Mouse (Mus musculus) liver, embryonic 14.5 days (tissue): ENCODE measurements around the gene Aurkb. TPM values are rescaled to one million over a fixed set of nuclear protein-coding genes. Genes with fewer than 3 reads are reported as not detected.

Experiments used
- ATAC-seq: fragments of 200-750 bp; cut with Nextera tagmentation; 2 replicates; pipeline ENCODE4 v1.8.0; 2017; ENCODE audit warnings: moderate number of reproducible peaks, mild to moderate bottlenecking, moderate library complexity; ENCODE audit not compliant: insufficient read depth
- DNase-seq, 3 experiments: peaks; one replicate each; pipeline ENCODE4 v3.0.0-alpha.2; 2012 to 2013; ENCODE audit warnings: low read depth in 3 of 3, low spot score in 3 of 3
- H3K27ac ChIP-seq: fragments of 300-500 bp; sonication (generic); 2 replicates; pipeline ENCODE4 v1.5.1; 2014; ENCODE audit warnings: moderate library complexity, mild to moderate bottlenecking, control low read depth, inconsistent platforms
- H3K27me3 ChIP-seq: fragments of 300-500 bp; sonication (generic); 2 replicates; pipeline ENCODE4 v1.6.1; 2014; ENCODE audit warnings: mild to moderate bottlenecking, low read length, moderate library complexity; ENCODE audit not compliant: control insufficient read depth, insufficient read depth
- H3K36me3 ChIP-seq: fragments of 300-500 bp; sonication (generic); replicated peaks from 2 replicates; pipeline ENCODE4 v1.6.1; 2014; ENCODE audit warnings: low read depth; ENCODE audit not compliant: control insufficient read depth, insufficient read depth
- H3K4me1 ChIP-seq, 2 experiments: fragments of 200-500 bp in 1 of 2; fragments of 300-500 bp in 1 of 2; sonication (generic) in 1 of 2; replicated peaks; 2 replicates each; pipeline ENCODE4 v1.6.1; 2012 to 2014; ENCODE audit warnings: antibody characterized with exemption in 1 of 2, inconsistent platforms in 1 of 2, low read length in 1 of 2; ENCODE audit not compliant: control insufficient read depth in 2 of 2, insufficient read depth in 2 of 2
- H3K4me2 ChIP-seq: fragments of 300-500 bp; sonication (generic); 2 replicates; pipeline ENCODE4 v1.6.1; 2014; ENCODE audit warnings: low read depth, mild to moderate bottlenecking, control low read depth, moderate library complexity
- H3K4me3 ChIP-seq, 2 experiments: fragments of 200-500 bp in 1 of 2; fragments of 300-500 bp in 1 of 2; sonication (generic) in 1 of 2; 2 replicates each; pipeline ENCODE4 v1.5.1; 2012 to 2014; ENCODE audit warnings: low read depth in 2 of 2, low read length in 2 of 2, mild to moderate bottlenecking in 2 of 2, control low read depth in 1 of 2, inconsistent platforms in 1 of 2, moderate library complexity in 1 of 2; ENCODE audit not compliant: insufficient read depth in 1 of 2
- H3K9ac ChIP-seq: fragments of 300-500 bp; sonication (generic); replicated peaks from 2 replicates; pipeline ENCODE4 v1.6.1; 2014; ENCODE audit warnings: mild to moderate bottlenecking, control low read depth, moderate library complexity
- H3K9me3 ChIP-seq: fragments of 300-500 bp; sonication (generic); 2 replicates; pipeline ENCODE4 v1.6.1; 2016; ENCODE audit warnings: low read length, mixed read lengths; ENCODE audit not compliant: control insufficient read depth
- CTCF ChIP-seq: IDR thresholded peaks from 2 replicates; pipeline ENCODE4 v1.5.1; 2016; ENCODE audit warnings: antibody characterized with exemption, low read depth, control low read depth
- EP300 ChIP-seq: IDR thresholded peaks from 2 replicates; pipeline ENCODE4 v1.6.1; 2016; ENCODE audit warnings: antibody characterized with exemption, low read depth
- WGBS: fragments of 180-500 bp; shearing (Covaris S2); extraction: QIAGEN DNeasy Blood & Tissue Kit; methylation state at CpG from one replicate; pipeline ENCODE4 v1.1.7; 2014; ENCODE audit not compliant: insufficient replicate concordance; 5-methylcytosine and 5-hydroxymethylcytosine counted together
- polyA plus RNA-seq, 2 experiments: library from polyadenylated mRNA; depleted of rRNA in 1 of 2; stranded (reverse) in 1 of 2; unstranded in 1 of 2; fragments of >200 nt; fragmentation: Nextera tagmentation in 1 of 2; extraction: Ambion mirVana in 1 of 2; gene quantifications; 2 replicates each; pipeline versions ENCODE4 v1.2.1 to v1.2.3; 2012 to 2014

The Aurkb gene
- polyA plus RNA-seq, 2 experiments, result 78.6 to 90.8 TPM

- Histone ChIP-seq H3K9me3 (no peaks in the 10 kb centered on the region), H3K36me3 (peaks cover 10% of the 10 kb centered on the region), H3K4me1 (peaks cover 10 to 14% of the 10 kb centered on the region in 2 experiments), H3K4me3 (no peak overlapping the region), H3K27me3 (no peaks in the 10 kb centered on the region; the same call in 1 of the 2 replicates), H3K4me2 (no peak overlapping the region), H3K27ac (no peak overlapping the region), H3K9ac (no peak overlapping the region)
- 56% methylated on average over 4 of the region's 4 CpGs for WGBS
- TF ChIP-seq EP300 (no peak), CTCF (no peak)
- ATAC-seq, result no peak
- no peak for DNase-seq
Observed at GRCm38 (mm10) chr11:69087082-69087481, 41.6 kb downstream of the Aurkb start.

GRCm38 (mm10) chr11:69087597-69087996, 42.1 kb downstream of the Aurkb start:
- Histone ChIP-seq H3K36me3 (peaks cover 10% of the 10 kb centered on the region), H3K27me3 (no peaks in the 10 kb centered on the region; the same call in 1 of the 2 replicates), H3K4me1 (peaks cover 10 to 14% of the 10 kb centered on the region in 2 experiments), H3K9ac (no peak overlapping the region), H3K4me3 (no peak overlapping the region), H3K9me3 (no peaks in the 10 kb centered on the region), H3K27ac (no peak overlapping the region), H3K4me2 (peak overlapping the region; percentile 93)
- 55% methylated on average over 2 of the region's 2 CpGs for WGBS
- no peak for TF ChIP-seq CTCF
- no peak for TF ChIP-seq EP300
- DNase-seq (no peak), ATAC-seq (no peak)

- peak; percentile 65 for ATAC-seq
- under 1% methylated on average over 59 of the region's 67 CpGs for WGBS
Observed at GRCm38 (mm10) chr11:69088103-69088855, 42.8 kb downstream of the Aurkb start, which contains the start of gene Vamp2. Gene Vamp2, plus strand, starts transcription at chr11:69088490.

GRCm38 (mm10) chr11:69088856-69089615, 43.6 kb downstream of the Aurkb start:
- DNase-seq, result peak in 1 of 3 experiments; percentile 75
- H3K27me3 ChIP-seq, result no peaks in the 10 kb centered on the region
- peaks cover 10 to 14% of the 10 kb centered on the region in 2 experiments for H3K4me1 ChIP-seq
- H3K4me2 ChIP-seq, result peak overlapping the region; percentile 93
- TF ChIP-seq EP300, result peak; percentile 75
- TF ChIP-seq CTCF, result peak; percentile 33; the same call in 1 of the 2 replicates
- 4% methylated on average over 25 of the region's 25 CpGs for WGBS
- peaks cover 10% of the 10 kb centered on the region for H3K36me3 ChIP-seq
- H3K27ac ChIP-seq, result peak overlapping the region; percentile 33
- no peaks in the 10 kb centered on the region for H3K9me3 ChIP-seq
- peak overlapping the region; percentile 71 to 88 for H3K4me3 ChIP-seq
- ATAC-seq, result peak; percentile 83
- H3K9ac ChIP-seq, result peak overlapping the region; percentile 81

More at GRCm38 (mm10) chr11:69088103-69088855, 42.8 kb downstream of the Aurkb start, which contains the start of gene Vamp2:
- Histone ChIP-seq H3K4me2 (peak within 1 kb of the TSS; percentile 93), H3K36me3 (peaks cover 10% of the 10 kb centered on the region), H3K4me3 (peak within 1 kb of the TSS; percentile 71 to 88), H3K4me1 (peaks cover 10 to 14% of the 10 kb centered on the region in 2 experiments), H3K9ac (peak within 1 kb of the TSS; percentile 81), H3K9me3 (no peaks in the 10 kb centered on the region), H3K27ac (peak within 1 kb of the TSS; percentile 33), H3K27me3 (no peaks in the 10 kb centered on the region)
- TF ChIP-seq CTCF (no peak), EP300 (no peak)
- DNase-seq, result peak in 1 of 3 experiments; percentile 73
